Mouse (Mus musculus): ENCODE data around the gene Fgf10. TPM values are rescaled to one million over a fixed set of nuclear protein-coding genes. Genes with fewer than 3 reads are reported as not detected.
A peak's percentile ranks its signal among the peaks of the same experiment; 100 is the strongest.

The Fgf10 gene
- polyA plus RNA-seq, 1 experiment from 2014 or later: 0.19 TPM

DNA sequence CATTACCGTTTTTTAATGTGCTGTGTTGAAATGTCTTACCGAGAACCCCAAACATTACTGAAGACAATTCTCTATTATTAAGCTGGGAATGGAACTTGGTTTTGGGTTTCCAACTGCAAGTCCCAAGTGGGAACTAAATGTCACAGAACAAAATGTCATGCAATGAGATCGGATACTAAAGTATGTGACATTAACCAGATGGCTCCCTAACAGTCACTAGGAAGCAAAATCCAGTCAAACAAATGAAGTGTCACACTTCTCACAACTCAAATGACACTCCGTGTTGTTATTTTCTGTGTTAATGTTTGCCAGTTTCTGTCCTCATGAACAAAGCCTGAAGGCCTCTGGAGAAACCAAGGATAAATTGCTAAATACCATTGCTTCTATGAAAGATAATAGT lies 130.6 kb downstream of the Fgf10 start:
- Histone ChIP-seq H3K4me3 (no peak overlapping the region), H3K9ac (no peak overlapping the region), H3K9me3 (replicated peaks) (no peaks in the 10 kb centered on the region), H3K27me3 (no peaks in the 10 kb centered on the region), H3K36me3 (ENCODE audit: poor library complexity, severe bottlenecking) (no peaks in the 10 kb centered on the region), H3K27ac (no peak overlapping the region), H3K4me1 (no peaks in the 10 kb centered on the region), H3K4me2 (no peak overlapping the region)
- no peak for ATAC-seq
- WGBS: 91% methylated on average over 4 of the region's 4 CpGs

DNA sequence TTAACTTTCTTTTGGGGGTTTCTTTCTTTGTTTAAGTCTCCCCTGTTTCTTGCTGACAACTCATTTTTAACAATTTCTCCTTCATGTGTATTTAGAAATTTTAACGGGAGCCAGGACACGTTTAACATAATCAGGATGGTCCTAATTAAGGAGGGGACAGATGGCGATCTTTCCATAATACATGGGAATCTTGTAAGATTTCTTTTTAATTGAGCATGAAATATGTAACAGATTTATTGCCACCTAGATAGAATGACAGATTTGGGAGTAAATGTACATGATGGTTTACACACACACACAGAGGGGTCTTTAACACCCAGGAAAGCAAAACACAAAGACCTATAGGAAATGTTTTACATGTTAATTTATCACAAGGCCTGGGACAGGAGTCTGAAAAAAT lies 137.1 kb downstream of the Fgf10 start:
- Histone ChIP-seq H3K4me1 (no peaks in the 10 kb centered on the region), H3K27me3 (no peaks in the 10 kb centered on the region), H3K27ac (no peak overlapping the region), H3K9ac (no peak overlapping the region), H3K36me3 (ENCODE audit: poor library complexity, severe bottlenecking) (no peaks in the 10 kb centered on the region), H3K4me3 (no peak overlapping the region), H3K9me3 (replicated peaks) (no peaks in the 10 kb centered on the region), H3K4me2 (no peak overlapping the region)
- WGBS: 36% methylated on average over 3 of the region's 3 CpGs
- ATAC-seq: peak; percentile 69

DNA sequence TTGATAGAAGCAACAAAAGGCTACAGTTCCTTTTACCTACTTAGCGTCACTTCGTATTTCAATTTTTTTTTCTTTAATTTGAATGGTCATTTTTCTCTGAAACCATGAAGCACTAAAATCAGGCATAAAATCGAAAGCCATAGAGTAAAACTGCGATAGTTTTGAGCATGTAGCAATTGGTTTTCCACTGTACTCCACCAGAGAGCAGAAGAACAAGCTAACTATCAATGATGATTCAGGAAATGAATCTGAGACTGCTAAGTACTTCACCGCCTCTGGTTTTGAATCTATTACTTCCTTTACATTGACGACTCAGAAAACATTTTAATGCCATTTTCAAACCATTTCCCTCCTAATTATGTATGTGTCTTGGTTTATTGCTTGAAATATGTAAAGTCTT lies 150.2 kb downstream of the Fgf10 start:
- no peaks in the 10 kb centered on the region for H3K9me3 ChIP-seq (replicated peaks)
- ATAC-seq: no peak
- H3K4me2 ChIP-seq: no peak overlapping the region
- no peak overlapping the region for H3K4me3 ChIP-seq
- H3K4me1 ChIP-seq: no peaks in the 10 kb centered on the region
- no peaks in the 10 kb centered on the region for H3K36me3 ChIP-seq (ENCODE audit: poor library complexity, severe bottlenecking)
- no peak overlapping the region for H3K9ac ChIP-seq
- H3K27me3 ChIP-seq: no peaks in the 10 kb centered on the region
- H3K27ac ChIP-seq: no peak overlapping the region
- WGBS: 89% methylated on average over 6 of the region's 6 CpGs

DNA sequence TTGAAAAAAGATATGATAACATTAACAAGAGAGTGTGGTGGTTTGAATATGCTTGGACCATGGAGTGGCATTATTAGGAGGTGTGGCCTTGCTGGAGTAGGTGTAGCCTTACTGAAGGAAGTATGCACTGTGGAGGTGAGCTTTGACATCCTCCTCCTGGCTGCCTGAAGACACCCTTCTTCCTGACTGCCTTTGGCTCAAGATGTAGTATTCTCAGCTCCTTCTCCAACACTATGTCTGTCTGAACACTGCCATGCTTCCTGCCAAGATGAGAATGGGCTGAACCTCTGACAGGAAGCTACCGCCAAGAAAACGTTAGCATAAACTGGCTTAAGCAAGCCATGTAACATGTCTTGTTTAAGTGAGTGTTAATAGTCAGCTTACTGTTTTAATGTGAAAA lies 153.5 kb downstream of the Fgf10 start:
- Histone ChIP-seq H3K27me3 (no peaks in the 10 kb centered on the region), H3K36me3 (ENCODE audit: poor library complexity, severe bottlenecking) (no peaks in the 10 kb centered on the region), H3K4me3 (no peak overlapping the region), H3K4me2 (no peak overlapping the region), H3K9me3 (replicated peaks) (no peaks in the 10 kb centered on the region), H3K4me1 (no peaks in the 10 kb centered on the region), H3K27ac (no peak overlapping the region), H3K9ac (no peak overlapping the region)
- 76% methylated on average over 2 of the region's 2 CpGs for whole genome bisulfite sequencing
- no peak for ATAC-seq

DNA sequence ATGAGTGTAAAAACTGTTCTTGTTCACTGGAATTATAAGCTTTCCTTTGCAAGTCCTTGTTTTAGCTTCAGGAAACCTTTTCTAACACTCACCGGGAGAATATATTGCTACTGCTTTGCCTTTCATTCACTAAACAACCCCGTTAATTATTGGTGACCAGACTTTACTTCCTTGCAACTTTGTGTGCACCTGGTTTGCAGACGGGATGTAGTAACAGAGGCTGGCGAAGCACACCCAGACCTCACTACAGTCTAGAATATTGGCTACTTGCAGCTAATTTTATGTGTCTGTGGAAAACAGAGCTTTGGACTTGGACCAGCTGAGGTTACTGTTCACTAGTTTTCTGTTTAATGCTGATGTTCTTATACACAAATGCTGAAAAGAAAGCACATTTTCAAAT lies 155.5 kb downstream of the Fgf10 start:
- Histone ChIP-seq H3K4me2 (no peak overlapping the region), H3K36me3 (ENCODE audit: poor library complexity, severe bottlenecking) (no peaks in the 10 kb centered on the region), H3K4me1 (no peaks in the 10 kb centered on the region), H3K27me3 (no peaks in the 10 kb centered on the region), H3K9me3 (replicated peaks) (no peaks in the 10 kb centered on the region), H3K9ac (no peak overlapping the region), H3K4me3 (no peak overlapping the region), H3K27ac (no peak overlapping the region)
- 87% methylated on average over 4 of the region's 4 CpGs for WGBS
- no peak for ATAC-seq

DNA sequence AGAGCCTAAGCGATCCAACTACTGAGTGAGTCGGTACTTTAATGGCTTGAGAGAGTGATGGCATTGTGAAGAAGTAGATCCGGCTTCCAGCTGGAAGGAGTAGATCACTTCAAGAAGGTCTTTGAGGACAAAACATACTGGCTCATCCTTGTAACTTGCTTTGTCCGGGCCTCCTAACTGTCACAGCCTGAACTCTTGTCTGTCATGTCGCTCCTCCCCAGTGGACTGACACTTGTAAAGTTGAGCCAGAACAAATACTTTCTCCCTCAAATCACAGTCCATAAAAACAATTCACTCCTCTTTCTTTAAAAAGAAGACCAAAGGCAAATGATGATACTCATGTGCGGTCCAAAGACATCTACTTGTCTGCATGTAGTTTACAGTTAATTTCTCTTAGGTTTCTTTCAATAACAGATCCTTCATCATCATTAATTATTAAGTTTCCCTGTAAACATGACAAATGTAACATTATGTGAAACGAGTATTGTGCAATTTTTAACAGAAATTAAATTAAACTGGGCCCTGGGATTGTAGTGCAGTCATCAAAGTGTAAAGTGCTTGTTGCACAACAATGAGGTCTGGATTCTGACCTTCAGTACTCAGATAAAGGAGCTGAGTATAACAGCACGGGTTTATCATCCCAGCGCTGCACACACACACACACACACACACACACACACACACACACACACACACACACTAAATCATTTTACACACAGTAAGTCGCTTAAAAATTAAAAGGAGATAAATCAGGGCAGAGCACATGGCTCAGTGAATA lies 159.2 kb downstream of the Fgf10 start:
- Histone ChIP-seq H3K27me3 (no peaks in the 10 kb centered on the region), H3K9ac (no peak overlapping the region), H3K4me3 (no peak overlapping the region), H3K9me3 (replicated peaks) (no peaks in the 10 kb centered on the region), H3K36me3 (ENCODE audit: poor library complexity, severe bottlenecking) (no peaks in the 10 kb centered on the region), H3K4me2 (no peak overlapping the region), H3K27ac (no peak overlapping the region), H3K4me1 (no peaks in the 10 kb centered on the region)
- ATAC-seq: no peak
- 91% methylated on average over 10 of the region's 10 CpGs for WGBS

DNA sequence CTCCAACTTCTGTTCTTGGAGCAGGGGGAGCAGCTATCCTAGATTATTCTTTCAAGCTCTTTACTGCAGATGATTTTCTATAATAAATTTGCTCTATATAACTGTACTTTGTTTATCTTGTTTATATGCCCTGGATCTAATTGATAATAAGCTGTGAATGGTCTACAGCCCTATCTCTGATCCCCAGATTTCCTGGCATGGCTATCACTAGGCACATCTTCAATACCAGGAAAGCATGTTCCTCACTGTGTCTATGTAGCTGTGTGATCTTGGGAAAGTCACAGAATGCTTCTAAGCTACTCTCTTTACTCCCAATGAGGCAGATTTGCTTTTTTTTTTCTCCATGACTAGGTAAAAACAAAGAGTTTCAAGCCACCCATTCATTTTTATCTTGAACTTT lies 164.4 kb downstream of the Fgf10 start:
- Histone ChIP-seq H3K27ac (no peak overlapping the region), H3K9me3 (replicated peaks) (no peaks in the 10 kb centered on the region), H3K4me1 (no peaks in the 10 kb centered on the region), H3K36me3 (ENCODE audit: poor library complexity, severe bottlenecking) (no peaks in the 10 kb centered on the region), H3K9ac (no peak overlapping the region), H3K4me2 (no peak overlapping the region), H3K4me3 (no peak overlapping the region), H3K27me3 (no peaks in the 10 kb centered on the region)
- no peak for ATAC-seq

DNA sequence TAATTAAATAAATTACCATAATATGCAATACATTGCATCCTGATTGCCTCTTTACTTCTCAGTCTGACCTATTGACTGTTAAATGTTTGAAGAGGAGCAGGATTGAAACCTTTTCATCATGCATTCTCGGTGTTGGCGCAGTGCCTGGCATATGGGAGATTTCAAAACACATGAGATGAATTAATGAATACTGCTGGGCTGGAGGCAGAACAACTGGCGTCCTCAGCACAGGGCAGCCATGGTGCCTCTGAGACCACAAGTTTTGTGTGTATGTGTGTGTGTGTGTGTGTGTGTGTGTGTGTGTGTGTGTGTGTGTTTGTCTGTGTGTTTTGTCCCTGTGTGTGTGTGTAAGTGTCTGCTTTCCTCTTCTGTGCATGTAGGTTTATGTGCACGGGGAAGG lies 165.5 kb downstream of the Fgf10 start:
- Histone ChIP-seq H3K36me3 (ENCODE audit: poor library complexity, severe bottlenecking) (no peaks in the 10 kb centered on the region), H3K9me3 (replicated peaks) (no peaks in the 10 kb centered on the region), H3K4me2 (no peak overlapping the region), H3K9ac (no peak overlapping the region), H3K27me3 (no peaks in the 10 kb centered on the region), H3K4me3 (no peak overlapping the region), H3K27ac (no peak overlapping the region), H3K4me1 (no peaks in the 10 kb centered on the region)
- peak; percentile 55 for ATAC-seq
- WGBS: 50% methylated on average over 4 of the region's 4 CpGs
